Mouse (Mus musculus): ENCODE results near the gene Slc4a2. TPM values are rescaled to one million over a fixed set of nuclear protein-coding genes. Genes with fewer than 3 reads are reported as not detected.

The Slc4a2 gene
- polyA plus RNA-seq, 1 experiment from 2014 or later: 23.1 TPM

DNA sequence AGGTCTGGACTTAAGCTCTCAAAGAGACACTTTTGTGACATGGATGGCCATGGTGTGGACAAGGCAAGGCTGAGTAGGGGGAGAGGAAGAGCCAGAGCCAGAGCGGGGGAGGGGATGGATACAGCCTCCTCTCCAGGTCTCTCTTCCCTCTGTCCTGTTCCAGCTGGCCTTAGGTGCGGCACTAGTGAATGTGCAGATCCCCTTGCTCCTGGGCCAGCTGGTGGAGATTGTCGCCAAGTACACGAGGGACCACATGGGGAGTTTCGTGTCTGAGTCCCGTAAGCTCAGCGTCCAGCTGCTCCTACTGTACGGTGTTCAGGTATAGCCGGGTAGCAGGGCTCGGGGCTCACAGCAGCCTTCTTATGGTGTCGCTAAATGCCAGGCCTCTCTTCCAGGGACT, 23.3 kb upstream of the Slc4a2 start:
- 89% methylated on average over 11 of the region's 11 CpGs for WGBS

DNA sequence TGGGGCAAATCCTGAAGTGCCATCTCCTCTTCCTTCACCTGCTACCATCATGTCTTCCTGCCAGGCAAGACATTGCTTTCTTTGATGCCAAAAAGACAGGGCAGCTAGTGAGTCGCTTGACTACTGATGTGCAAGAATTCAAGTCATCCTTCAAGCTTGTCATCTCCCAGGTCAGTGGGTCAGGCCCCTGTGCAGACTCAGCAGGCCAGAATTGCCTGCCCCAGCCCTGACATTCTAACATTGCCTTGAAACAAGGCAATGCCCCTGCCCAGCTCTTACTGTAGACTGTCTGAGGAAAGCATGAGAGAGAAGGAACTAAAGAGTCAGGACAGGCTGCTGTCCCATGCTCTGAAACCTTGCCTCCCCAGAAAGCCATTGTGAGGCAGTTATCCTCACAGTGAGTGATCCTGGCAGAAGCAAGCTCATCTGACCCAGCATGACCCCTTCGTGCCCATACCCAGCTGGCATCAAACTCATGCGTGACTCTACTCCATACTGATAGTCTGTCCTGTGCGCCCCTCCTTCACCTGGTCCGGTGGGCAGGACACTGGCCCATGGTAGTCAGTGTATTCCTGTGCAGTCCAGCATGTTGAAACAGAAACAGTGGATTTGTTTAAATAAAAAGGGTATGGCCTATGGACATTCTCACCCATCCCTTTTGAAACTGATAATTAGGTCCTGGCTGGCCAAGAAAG, 22.6 kb upstream of the Slc4a2 start:
- WGBS: 92% methylated on average over 5 of the region's 5 CpGs
- Histone ChIP-seq H3K27me3 (replicated peaks) (no peaks in the 10 kb centered on the region), H3K9ac (no peak overlapping the region), H3K9me3 (no peaks in the 10 kb centered on the region), H3K36me3 (replicated peaks) (peaks cover 5% of the 10 kb centered on the region; the same call in 1 of the 2 replicates), H3K4me2 (no peak overlapping the region), H3K4me3 (no peak overlapping the region), H3K27ac (no peak overlapping the region), H3K4me1 (no peaks in the 10 kb centered on the region)
- no peak for ATAC-seq (replicated peaks)

More for the DNA sequence above, 23.3 kb upstream of the Slc4a2 start:
- Histone ChIP-seq H3K9me3 (no peaks in the 10 kb centered on the region), H3K36me3 (replicated peaks) (peaks cover 5% of the 10 kb centered on the region; the same call in 1 of the 2 replicates), H3K4me1 (peaks cover under 1% of the 10 kb centered on the region; the same call in 1 of the 2 replicates), H3K4me3 (no peak overlapping the region), H3K27me3 (replicated peaks) (no peaks in the 10 kb centered on the region), H3K9ac (no peak overlapping the region), H3K4me2 (no peak overlapping the region), H3K27ac (no peak overlapping the region)
- no peak for ATAC-seq (replicated peaks)

DNA sequence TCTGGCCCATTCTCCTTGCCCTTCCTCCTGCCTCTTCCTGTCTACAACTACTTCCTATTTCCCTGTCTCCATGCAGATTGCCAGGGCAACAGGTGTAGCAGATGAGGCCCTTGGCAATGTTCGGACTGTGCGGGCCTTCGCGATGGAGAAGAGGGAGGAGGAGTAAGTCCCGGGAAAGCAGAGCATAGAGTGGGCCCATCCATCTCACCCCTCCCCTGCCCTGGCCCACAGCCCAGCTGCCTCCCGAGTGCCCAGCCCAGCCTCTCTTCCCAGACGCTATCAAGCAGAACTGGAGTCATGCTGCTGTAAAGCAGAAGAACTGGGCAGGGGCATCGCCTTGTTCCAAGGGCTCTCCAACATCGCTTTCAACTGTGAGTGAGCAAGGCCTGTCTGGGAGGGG, 21.7 kb upstream of the Slc4a2 start:
- WGBS: 61% methylated on average over 9 of the region's 9 CpGs
- ATAC-seq (replicated peaks): 0 out of 2 replicates have a peak, but pooled peaks have one; percentile 29
- Histone ChIP-seq H3K9me3 (no peaks in the 10 kb centered on the region), H3K4me2 (no peak overlapping the region), H3K36me3 (replicated peaks) (peaks cover 8% of the 10 kb centered on the region; the same call in 1 of the 2 replicates), H3K4me1 (no peaks in the 10 kb centered on the region), H3K9ac (no peak overlapping the region), H3K4me3 (no peak overlapping the region), H3K27ac (no peak overlapping the region), H3K27me3 (replicated peaks) (no peaks in the 10 kb centered on the region)

DNA sequence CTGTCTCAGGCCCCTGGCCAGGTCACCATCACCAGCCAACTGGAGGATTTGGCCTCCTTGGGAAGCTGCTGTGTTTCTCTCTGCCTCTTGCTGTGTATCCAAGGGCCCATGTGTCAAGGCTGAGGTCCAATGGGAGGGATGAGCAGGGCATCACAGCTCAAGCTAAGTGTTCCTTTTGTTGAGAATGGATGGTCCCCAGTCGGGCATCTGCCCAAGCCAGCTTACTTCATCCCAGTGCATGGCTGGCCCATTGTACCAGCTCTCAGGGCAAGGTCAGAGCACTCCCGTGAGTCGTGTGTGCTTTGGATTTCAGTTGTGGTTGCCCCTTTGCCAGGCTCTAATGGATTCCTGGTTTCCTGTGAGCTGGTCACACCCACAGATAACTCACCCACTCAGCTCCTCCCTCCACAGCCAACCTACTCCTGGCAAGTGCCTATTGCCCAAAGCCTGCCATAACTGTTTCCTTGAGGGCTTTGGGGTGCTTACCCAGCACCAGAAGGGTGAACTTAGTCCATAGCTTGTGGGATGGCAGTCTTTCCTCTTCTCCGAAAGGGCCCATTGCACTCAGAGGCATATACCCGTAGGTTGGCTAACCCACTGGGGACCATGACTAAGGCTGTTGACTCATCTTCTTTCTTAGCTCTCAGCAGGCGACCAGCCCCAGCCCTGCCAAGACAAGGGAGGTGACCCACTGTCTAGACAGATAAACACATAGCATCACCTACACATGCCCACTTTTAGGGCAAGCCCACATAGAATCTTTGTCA, 18.9 kb upstream of the Slc4a2 start:
- ATAC-seq (replicated peaks): no peak
- Histone ChIP-seq H3K4me1 (no peaks in the 10 kb centered on the region), H3K4me2 (no peak overlapping the region), H3K27me3 (replicated peaks) (no peaks in the 10 kb centered on the region), H3K36me3 (replicated peaks) (peaks cover 8% of the 10 kb centered on the region; the same call in 1 of the 2 replicates), H3K9ac (no peak overlapping the region), H3K9me3 (no peaks in the 10 kb centered on the region), H3K27ac (no peak overlapping the region), H3K4me3 (no peak overlapping the region)
- 89% methylated on average over 6 of the region's 6 CpGs for WGBS

DNA sequence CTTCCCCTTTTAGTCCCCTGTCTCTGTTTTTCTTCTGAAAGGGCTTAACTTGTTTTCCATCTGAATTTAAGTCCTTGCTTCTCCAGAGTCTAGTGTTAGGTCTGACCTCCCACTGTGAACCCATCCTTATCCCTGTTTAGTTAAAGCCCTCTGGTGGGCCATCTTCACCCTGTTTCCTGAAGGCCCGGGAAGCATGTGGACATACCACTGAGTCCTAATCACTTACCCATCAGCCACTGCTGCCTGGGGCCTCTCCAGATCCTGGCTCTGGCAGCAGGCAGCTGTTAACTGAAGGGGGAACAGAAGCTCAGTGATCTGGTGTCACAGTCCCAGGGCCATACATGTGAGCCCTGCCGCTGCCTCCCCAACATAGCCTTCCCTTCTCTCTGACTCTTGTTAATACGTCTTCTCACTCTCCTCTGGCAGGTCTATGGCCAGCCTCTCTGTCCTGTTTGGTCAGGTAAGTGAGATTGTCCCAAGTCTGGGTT, 18.2 kb upstream of the Slc4a2 start:
- H3K36me3 ChIP-seq (replicated peaks): peaks cover 8% of the 10 kb centered on the region; the same call in 1 of the 2 replicates

DNA sequence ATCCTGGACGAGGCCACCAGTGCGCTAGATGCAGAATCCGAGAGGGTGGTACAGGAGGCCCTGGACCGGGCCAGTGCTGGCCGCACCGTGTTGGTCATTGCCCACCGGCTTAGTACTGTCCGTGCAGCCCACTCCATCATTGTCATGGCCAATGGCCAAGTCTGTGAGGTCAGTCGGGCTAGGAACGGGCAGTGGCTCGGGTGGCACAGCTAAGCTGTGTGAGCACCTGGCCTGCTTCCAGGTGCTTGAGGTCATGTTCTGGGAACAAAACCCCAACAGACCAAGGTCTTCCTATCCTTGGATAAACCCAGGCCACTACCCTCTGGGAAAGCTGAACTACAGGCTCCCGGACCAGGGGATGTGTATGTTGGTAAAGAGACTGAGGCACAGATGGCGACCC, 15.0 kb upstream of the Slc4a2 start:
- Histone ChIP-seq H3K9ac (no peak overlapping the region), H3K36me3 (replicated peaks) (0 out of 2 replicates have a peak, but pooled peaks cover 3% of the 10 kb centered on the region), H3K4me1 (no peaks in the 10 kb centered on the region), H3K9me3 (no peaks in the 10 kb centered on the region), H3K4me3 (no peak overlapping the region), H3K27ac (no peak overlapping the region), H3K4me2 (no peak overlapping the region), H3K27me3 (replicated peaks) (no peaks in the 10 kb centered on the region)
- 90% methylated on average over 13 of the region's 13 CpGs for WGBS
- ATAC-seq (replicated peaks): no peak

More for the DNA sequence above, 18.2 kb upstream of the Slc4a2 start:
- WGBS: 71% methylated on average over 3 of the region's 3 CpGs
- H3K9me3 ChIP-seq: no peaks in the 10 kb centered on the region
- no peaks in the 10 kb centered on the region for H3K27me3 ChIP-seq (replicated peaks)
- no peak overlapping the region for H3K4me3 ChIP-seq
- ATAC-seq (replicated peaks): no peak
- no peak overlapping the region for H3K4me2 ChIP-seq
- no peak overlapping the region for H3K27ac ChIP-seq
- H3K4me1 ChIP-seq: no peaks in the 10 kb centered on the region
- H3K9ac ChIP-seq: no peak overlapping the region

DNA sequence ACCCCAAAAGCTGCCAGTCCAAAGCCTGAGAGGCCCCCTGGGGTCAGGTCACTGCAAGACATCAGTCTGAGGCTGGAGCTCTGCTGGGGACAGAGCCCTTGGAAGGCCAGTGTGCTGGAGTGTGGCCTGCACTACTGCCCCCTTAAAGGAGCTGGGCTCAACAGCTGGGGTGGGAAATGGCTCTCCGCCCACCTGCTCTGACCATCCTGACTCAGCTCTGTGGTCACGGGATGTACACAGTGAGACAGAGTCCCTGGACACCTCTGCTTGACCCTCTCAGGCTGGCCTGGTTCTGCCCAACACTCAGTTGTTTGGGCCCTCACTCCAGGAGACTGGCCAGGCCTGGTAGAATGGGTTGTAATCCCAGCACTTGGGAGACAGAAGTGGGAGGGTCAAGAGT, 14.2 kb upstream of the Slc4a2 start:
- H3K27me3 ChIP-seq (replicated peaks): no peaks in the 10 kb centered on the region
- no peaks in the 10 kb centered on the region for H3K9me3 ChIP-seq
- H3K4me2 ChIP-seq: no peak overlapping the region
- no peak for ATAC-seq (replicated peaks)
- H3K27ac ChIP-seq: no peak overlapping the region
- WGBS: 58% methylated on average over 2 of the region's 2 CpGs
- no peak overlapping the region for H3K9ac ChIP-seq
- no peak overlapping the region for H3K4me3 ChIP-seq
- 0 out of 2 replicates have a peak, but pooled peaks cover 3% of the 10 kb centered on the region for H3K36me3 ChIP-seq (replicated peaks)
- H3K4me1 ChIP-seq: no peaks in the 10 kb centered on the region

DNA sequence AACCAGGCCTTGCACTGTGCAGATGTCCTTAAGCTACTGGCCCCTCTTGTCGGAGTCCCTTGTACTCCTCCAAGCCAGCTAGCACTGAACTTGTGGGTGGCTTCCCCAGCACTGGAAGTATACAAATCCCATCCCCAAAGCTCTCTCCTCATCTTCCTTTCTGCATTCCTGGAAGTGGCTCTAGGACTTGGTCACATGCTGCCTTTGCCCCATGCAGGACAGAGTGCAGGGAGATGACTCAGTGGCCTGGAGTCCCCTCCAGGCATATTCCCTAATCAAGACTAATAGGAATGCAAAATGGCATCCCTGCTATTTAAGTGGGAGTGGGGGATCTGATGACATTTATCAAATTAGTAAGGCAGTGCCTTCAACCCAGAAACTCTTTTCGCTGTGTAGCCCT, 11.6 kb upstream of the Slc4a2 start:
- 93% methylated on average over 2 of the region's 2 CpGs for WGBS
- peaks cover 12% of the 10 kb centered on the region for H3K4me1 ChIP-seq
- ATAC-seq (replicated peaks): no peak
- H3K4me3 ChIP-seq: no peak overlapping the region
- no peaks in the 10 kb centered on the region for H3K27me3 ChIP-seq (replicated peaks)
- no peak overlapping the region for H3K27ac ChIP-seq
- no peak overlapping the region for H3K4me2 ChIP-seq
- no peak overlapping the region for H3K9ac ChIP-seq
- H3K36me3 ChIP-seq (replicated peaks): no peaks in the 10 kb centered on the region
- no peaks in the 10 kb centered on the region for H3K9me3 ChIP-seq

DNA sequence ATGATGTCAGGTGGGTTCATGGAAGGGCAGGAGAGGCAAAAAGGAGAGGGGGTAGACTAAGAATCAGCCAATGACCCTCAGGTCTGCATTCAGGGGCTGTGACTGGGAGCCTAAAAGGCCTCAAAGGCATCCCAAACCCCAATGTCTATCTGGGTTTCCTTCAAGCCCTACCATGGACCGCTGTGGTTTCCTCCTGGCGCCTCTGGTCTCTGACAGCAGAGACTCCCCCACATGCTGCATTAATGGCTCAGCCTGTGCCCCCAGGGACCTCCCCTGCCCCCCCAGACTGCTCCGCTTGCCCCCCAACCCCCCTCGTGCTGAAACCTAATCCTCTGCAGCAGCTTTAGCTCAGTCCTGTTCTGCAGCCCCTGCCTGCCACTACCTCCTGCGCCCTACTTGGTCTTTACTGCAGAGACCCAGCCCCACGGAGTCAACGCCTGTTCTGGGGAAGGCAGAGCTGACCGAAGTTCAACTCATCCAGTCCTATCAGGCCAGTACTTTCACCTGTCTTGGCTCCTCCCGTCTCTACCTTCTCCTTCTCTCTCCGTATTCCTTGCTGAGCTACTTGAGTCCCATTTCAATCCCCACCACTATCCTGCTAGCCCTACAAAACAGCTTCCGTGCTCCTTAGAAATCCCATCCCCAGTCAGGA, 10.5 kb upstream of the Slc4a2 start, which contains the start of gene Asic3:
TSS of gene Asic3 (plus strand) at position 351 of the 652 bp plus-strand sequence.
- 53% methylated on average over 11 of the region's 11 CpGs for WGBS
- no peak within 1 kb of the TSS for H3K4me3 ChIP-seq
- H3K4me1 ChIP-seq: peaks cover 12% of the 10 kb centered on the region
- no peaks in the 10 kb centered on the region for H3K9me3 ChIP-seq
- no peak within 1 kb of the TSS for H3K9ac ChIP-seq
- no peak within 1 kb of the TSS for H3K27ac ChIP-seq
- no peaks in the 10 kb centered on the region for H3K36me3 ChIP-seq (replicated peaks)
- H3K27me3 ChIP-seq (replicated peaks): no peaks in the 10 kb centered on the region
- ATAC-seq (replicated peaks): no peak
- no peak within 1 kb of the TSS for H3K4me2 ChIP-seq

DNA sequence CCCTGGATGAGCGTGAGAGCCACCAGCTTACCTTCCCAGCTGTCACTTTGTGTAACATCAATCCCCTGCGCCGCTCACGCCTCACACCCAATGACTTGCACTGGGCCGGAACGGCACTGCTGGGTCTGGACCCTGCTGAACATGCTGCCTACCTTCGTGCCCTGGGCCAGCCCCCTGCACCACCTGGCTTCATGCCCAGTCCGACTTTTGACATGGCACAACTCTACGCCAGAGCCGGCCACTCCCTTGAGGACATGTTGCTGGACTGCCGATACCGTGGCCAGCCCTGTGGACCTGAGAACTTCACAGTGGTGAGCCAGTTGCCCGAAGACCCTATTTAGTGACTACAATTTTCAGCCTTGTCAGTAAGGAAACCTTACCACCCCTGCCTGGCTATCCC, 9.7 kb upstream of the Slc4a2 start:
- WGBS: 84% methylated on average over 13 of the region's 13 CpGs

DNA sequence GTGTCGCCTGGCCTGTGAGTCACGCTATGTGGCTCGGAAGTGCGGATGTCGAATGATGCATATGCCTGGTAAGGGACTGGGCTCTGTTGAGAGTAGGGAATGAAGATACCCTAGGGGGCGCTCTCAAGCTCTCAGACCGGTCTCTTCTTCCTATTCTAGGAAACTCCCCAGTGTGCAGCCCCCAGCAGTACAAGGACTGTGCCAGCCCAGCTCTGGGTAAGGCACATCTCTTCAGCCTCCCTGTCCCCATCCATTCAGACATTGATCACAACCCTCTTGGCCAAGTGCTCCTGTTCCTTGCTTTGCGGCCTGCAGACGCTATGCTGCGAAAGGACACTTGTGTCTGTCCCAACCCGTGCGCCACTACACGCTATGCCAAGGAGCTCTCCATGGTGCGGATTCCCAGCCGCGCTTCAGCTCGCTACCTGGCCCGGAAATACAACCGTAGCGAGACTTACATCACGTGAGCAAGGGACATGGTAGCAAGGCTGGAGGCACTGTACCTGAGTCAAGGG, 7.4 kb upstream of the Slc4a2 start:
- Histone ChIP-seq H3K4me1 (peaks cover 12% of the 10 kb centered on the region), H3K27me3 (replicated peaks) (no peaks in the 10 kb centered on the region), H3K4me3 (no peak overlapping the region), H3K9ac (no peak overlapping the region), H3K9me3 (no peaks in the 10 kb centered on the region), H3K36me3 (replicated peaks) (no peaks in the 10 kb centered on the region), H3K27ac (no peak overlapping the region), H3K4me2 (peak overlapping the region; percentile 34)
- WGBS: 4% methylated on average over 21 of the region's 21 CpGs
- peak; percentile 31 for ATAC-seq (replicated peaks)

More for the DNA sequence above, 9.7 kb upstream of the Slc4a2 start:
- H3K27ac ChIP-seq: no peak overlapping the region
- H3K4me2 ChIP-seq: no peak overlapping the region
- no peak overlapping the region for H3K9ac ChIP-seq
- no peak for ATAC-seq (replicated peaks)
- H3K27me3 ChIP-seq (replicated peaks): no peaks in the 10 kb centered on the region
- H3K4me1 ChIP-seq: peaks cover 12% of the 10 kb centered on the region
- H3K4me3 ChIP-seq: no peak overlapping the region
- no peaks in the 10 kb centered on the region for H3K36me3 ChIP-seq (replicated peaks)
- no peaks in the 10 kb centered on the region for H3K9me3 ChIP-seq

DNA sequence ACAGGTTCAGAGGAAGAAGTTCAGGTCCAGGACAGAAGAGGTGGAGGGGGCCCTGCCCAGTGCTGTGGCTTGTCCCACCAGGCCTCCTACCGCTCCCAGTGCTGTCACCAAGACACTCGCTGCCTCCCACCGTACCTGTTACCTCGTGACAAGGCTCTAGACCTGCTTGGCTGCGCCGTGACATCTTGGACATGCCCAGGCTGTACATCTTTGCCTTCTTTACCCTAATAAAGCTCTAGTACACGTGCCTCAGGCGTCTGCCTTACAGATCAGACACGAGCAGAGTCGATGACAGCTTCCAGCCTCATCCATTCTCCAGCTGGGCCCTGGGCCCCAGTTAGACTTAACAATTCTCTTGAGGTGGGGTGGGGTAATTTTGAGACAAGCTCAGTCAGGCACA, 6.0 kb upstream of the Slc4a2 start:
- Histone ChIP-seq H3K27ac (no peak overlapping the region), H3K27me3 (replicated peaks) (no peaks in the 10 kb centered on the region), H3K9me3 (no peaks in the 10 kb centered on the region), H3K36me3 (replicated peaks) (no peaks in the 10 kb centered on the region; the same call in 1 of the 2 replicates), H3K9ac (no peak overlapping the region), H3K4me1 (peaks cover 22% of the 10 kb centered on the region), H3K4me2 (no peak overlapping the region), H3K4me3 (no peak overlapping the region)
- no peak for ATAC-seq (replicated peaks)
- 90% methylated on average over 10 of the region's 10 CpGs for WGBS
